Mouse (Mus musculus) adrenal gland, postnatal 14 days (tissue): ENCODE results near the gene Mblac2. TPM values are rescaled to one million over a fixed set of nuclear protein-coding genes. Genes with fewer than 3 reads are reported as not detected.
A peak's percentile ranks its signal among the peaks of the same experiment; 100 is the strongest.

ENCODE experiments used
- DNase-seq: peaks from one replicate; pipeline ENCODE4 v3.0.0; 2021; ENCODE audit warnings: mixed read lengths
- total RNA-seq: library from RNA; stranded (reverse); gene quantifications from 2 replicates; pipeline ENCODE4 v1.2.3, GENCODE M21; 2021

The Mblac2 gene
- total RNA-seq, 1 experiment from 2014 or later = 6.8 TPM

DNA sequence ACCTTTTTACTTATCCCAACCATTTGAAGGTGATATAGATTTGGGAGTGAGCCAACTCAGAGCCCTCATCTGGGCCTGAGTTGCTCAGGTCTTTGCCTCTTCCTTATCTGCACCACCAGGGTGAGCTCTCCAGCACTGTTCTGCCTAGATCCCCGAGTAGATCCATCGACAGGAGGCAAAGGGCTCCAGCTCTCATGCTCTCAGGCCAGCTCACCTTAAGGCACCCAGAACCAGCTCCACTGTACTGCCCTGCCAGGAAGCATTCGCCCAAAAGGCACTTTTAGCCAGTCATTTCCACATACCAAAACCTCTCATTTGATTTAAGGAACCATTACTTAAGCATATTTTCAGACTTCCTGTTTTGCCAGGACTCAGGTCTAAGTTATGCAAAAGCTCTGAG is 29.8 kb downstream of the Mblac2 start:
- DNase-seq = peak; percentile 11

DNA sequence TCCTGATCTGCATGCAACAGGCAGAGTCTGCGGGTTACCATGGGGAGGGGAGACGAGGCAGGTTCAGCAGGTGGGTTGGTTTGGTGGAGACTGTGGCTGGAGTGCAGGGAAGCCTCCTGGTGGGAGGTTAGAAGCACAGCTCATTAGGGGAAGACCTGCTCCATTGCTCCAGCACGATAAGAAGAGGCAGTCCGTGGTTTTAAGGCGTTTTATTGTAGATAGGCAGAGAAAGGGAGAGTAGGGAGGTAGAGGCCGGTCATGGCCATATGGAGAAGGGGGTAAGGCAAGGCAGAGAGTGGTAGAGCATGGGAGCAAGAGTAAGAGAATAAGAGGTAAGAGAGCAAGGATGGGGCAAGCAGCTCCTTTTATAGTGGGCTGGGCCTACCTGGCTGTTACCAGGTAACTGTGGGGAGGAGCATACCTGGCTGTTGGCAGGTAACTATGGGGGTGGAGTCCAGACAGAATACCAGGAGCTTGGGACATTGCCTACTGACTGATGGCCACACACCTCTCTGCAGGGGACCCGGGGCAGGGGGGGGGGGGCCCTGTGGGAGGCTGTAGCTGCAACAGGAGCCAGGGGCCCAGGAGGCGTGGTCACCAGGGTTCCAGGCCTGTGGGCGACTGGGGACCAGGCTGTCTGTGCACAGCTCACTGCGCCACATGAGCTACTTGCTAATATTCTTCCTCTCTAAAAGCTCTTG is 32.4 kb downstream of the Mblac2 start:
- DNase-seq = no peak

- no peak for DNase-seq
Measured at GRCm38 (mm10) chr13:81744092-81744396, 32.9 kb downstream of the Mblac2 start.

GRCm38 (mm10) chr13:81754878-81755277 is 43.7 kb downstream of the Mblac2 start:
- DNase-seq = peak; percentile 25

DNA sequence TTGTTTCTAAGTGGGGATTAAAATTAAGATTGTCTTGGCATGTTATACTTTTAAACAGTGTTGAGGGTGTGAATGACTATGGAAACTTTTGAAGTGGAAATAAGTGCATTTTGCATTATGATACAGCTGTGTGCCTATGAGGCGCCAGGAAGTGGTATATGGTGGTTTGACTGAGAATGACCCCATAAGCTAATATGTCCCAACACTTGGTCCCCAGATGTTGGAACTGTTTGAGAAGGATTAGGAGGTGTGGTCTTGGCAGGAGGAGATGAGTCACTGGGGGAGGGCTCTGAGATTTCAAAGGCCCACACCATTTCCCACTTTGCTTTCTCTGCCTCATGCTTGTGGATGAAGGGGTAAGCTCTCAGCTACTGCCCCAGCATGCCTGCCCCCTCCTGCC is 44.2 kb downstream of the Mblac2 start:
- DNase-seq = no peak

- peak; percentile 43 for DNase-seq
Measured at GRCm38 (mm10) chr13:81757058-81757660, 46.0 kb downstream of the Mblac2 start.

GRCm38 (mm10) chr13:81760379-81760778 is 49.2 kb downstream of the Mblac2 start:
- DNase-seq = peak; percentile 69

DNA sequence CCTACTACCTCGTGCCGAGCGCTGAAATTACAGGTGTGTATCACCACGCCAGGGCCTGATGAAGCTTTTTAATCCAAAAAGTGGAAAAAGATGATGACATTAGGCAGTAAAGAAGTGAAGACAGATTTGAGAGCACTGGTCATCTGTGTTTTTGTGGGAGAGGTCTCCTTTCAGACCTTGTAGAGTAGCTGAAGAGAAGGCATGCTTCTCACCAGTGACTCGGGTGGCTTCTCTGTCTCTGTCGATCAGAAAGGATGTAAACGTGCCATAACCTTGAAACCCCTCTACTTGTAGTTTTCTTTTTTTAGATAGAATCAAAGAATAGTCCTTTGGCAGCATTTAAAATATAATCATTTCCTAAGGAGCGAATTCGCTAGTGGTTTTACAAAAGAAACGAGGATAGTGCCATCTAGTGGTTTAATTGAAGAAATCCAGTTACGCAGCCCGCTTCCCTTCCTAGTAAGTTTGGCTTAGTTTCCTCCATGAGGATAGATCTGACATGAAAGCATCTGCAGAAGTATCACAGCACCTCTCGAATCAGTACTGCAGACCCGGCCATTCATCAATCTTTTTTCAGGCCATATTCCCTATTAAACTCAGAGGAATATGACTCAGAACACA is 50.5 kb downstream of the Mblac2 start:
- DNase-seq = peak; percentile 22

DNA sequence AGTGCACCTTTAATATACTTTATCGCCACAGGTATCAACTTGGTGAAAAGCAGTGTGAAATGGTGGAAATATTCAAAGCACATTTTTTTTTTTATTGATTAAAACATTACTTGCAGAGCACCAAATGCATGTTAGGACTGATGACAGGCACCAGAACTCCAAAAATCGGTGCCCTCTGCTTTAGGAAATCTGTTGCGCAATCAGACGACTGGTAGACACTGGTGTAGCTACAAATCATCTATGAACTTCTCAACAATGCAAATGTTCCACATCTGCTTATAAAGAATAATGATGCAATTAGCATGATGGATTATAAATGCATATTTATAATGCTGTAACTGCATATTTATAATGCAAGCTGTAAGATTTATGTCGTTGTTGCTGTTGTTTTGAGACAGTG is 53.0 kb downstream of the Mblac2 start:
- DNase-seq = no peak

DNA sequence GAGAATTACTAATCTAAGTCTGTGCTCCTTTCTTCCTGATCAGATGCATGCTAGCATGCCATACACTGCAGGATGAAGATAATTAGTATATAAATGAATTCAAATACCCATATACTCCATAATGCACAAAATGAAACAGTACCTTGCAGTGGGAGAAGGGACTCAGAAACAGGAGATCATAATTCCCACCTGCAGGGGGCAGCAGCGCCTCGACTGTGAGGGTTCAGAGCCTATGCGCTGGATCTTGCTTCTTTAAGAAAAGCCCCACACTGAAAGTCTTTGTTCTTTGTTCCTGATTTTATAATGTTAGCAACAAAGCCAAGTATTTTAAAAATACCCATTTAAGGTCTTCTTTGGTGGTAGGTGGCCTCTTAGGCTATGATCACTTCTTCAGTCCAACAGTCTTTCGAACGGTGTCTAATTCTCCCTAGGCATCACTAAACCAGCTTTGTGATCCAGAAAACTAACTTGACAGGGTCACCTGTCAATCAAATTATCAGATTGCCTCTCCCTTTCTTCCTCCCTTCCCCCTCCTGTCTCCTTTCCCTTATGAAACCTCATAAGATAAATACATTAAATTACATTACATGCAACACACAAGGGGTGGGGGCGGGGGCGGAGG is 56.0 kb downstream of the Mblac2 start:
- DNase-seq = peak; percentile 76

DNA sequence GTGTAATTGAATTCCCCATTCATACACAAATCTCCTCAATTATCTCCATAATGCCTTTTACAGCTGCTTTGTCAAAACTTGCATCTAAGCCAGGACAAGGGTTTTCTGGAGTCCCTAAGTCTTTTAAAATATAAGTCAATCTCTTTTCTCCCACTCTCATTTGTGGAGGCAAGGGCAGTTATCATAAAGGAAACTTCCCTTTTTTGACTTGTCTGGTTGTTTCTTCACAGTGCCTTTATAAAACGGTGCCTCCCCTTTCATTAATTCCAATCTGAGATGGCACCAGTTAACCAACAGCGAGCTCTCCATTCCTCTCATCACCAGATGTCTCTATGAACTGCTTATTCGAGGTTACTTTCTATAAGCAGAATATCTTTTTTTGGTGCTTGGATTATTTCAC is 65.1 kb downstream of the Mblac2 start:
- DNase-seq = no peak

- DNase-seq = no peak
Measured at GRCm38 (mm10) chr13:81782475-81782874, 71.3 kb downstream of the Mblac2 start.

- peak; percentile 94 for DNase-seq
Measured at GRCm38 (mm10) chr13:81782971-81783404, 71.8 kb downstream of the Mblac2 start, which contains the start of gene Cetn3. Cetn3 (plus strand) TSS chr13:81783077.

GRCm38 (mm10) chr13:81783405-81784342 is 72.5 kb downstream of the Mblac2 start:
- DNase-seq = peak; percentile 99

DNA sequence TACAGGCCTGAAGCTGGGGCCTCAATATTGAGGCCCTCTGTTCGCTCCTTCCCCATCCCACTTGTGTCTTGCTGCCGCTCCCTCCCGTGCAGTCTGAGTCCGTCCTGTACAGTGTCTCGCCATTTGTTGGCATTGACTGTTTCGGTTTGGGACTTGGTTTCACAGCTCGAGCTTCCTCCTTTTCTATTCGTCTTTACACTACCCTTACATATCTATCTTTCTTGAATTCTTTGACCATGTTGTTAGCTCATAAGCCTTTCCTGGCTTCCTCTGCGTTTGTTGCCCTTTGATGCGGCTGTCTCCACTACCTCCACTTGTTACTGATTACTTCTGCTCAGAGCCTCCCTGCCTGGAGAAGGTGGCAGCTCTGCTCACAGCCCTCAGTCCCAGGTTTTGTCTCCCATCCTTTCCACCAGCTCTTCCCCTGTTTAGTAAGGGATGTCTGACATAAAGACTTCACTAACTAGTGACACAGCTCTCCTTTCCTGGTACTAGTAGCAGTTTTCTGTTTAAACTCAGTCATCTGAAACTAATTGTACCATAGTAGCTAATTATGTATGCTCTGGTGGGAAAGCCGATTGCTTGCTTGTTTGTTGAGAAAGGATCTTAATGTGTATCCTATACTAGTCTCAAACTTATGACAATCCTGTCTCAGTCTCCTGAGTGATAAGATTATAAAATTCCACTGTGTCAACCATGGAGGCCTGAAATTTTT is 74.8 kb downstream of the Mblac2 start:
- no peak for DNase-seq

DNA sequence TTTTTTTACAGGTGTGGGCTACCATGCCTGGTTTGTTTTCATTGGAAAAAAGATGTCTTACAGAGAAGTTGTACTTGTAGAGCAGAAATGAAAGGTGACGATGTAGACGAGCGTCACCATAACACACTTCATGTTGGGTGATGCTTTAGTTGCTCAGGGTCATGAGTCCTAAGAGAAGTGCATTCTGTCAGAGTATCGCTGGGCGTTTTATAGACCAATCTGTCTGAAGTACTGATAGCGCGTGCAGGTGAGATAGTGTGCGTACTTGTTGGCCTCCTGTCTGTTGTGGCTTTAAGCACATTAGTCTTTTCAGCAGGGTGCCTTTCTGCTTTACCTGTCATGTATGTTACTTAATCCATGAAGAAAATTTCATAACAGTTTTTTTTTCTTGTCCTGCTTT is 79.0 kb downstream of the Mblac2 start:
- no peak for DNase-seq

DNA sequence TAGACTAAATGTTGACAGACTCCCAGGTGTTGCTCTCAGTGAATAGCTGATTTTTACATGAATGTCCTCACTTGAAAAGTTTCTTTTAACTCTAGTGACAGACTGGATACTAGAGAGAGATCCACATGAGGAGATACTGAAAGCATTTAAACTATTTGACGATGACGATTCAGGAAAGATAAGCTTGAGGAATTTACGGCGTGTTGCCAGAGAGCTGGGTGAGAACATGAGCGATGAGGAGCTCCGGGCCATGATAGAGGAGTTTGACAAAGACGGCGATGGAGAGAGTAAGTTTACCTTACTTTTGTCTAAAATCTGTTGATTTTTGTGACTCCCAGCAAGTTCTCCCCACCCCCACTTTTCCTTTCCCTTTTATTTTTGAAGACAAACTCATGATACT is 80.7 kb downstream of the Mblac2 start:
- peak; percentile 26 for DNase-seq

GRCm38 (mm10) chr13:81793850-81794249 is 82.7 kb downstream of the Mblac2 start:
- no peak for DNase-seq

DNA sequence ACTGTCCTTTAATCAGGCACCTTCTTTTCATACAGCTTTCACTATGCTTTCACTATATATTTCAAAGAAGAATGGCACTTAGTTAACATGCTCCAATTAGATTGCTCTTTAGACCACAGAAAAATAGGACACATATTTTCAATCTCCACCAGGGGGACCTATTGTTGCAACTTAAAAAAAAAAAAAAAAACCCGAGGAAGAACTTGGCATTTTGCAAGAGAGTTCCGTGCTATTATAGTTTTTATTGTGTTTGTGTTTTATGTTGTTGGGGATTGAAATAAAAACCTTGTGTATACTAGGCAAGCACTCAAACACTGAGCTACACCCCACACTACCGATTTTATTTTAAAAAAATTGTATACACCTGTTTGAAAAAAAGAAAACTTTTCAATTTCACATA is 90.0 kb downstream of the Mblac2 start:
- no peak for DNase-seq
